Mouse (Mus musculus) forebrain, embryonic 15.5 days (tissue): Measurements from ENCODE around the gene Dact2. TPM values are rescaled to one million over a fixed set of nuclear protein-coding genes. Genes with fewer than 3 reads are reported as not detected.

Experiments
- ATAC-seq: fragments of 200-750 bp; cut with Nextera tagmentation; replicated peaks from 2 replicates; pipeline ENCODE4 v1.8.0; 2017; ENCODE audit warnings: mild to moderate bottlenecking, moderate TSS enrichment, moderate library complexity
- H3K27ac ChIP-seq: fragments of 300-500 bp; sonication (generic); replicated peaks from 2 replicates; pipeline ENCODE4 v1.5.1; 2015; ENCODE audit warnings: mild to moderate bottlenecking, inconsistent platforms
- H3K27me3 ChIP-seq: fragments of 300-500 bp; sonication (generic); 2 replicates; pipeline ENCODE4 v1.6.1; 2015; ENCODE audit warnings: inconsistent platforms
- H3K36me3 ChIP-seq: fragments of 300-500 bp; sonication (generic); 2 replicates; pipeline ENCODE4 v1.6.1; 2015; ENCODE audit warnings: mild to moderate bottlenecking, inconsistent platforms
- H3K4me1 ChIP-seq: fragments of 300-500 bp; sonication (generic); 2 replicates; pipeline ENCODE4 v1.6.1; 2015; ENCODE audit warnings: inconsistent platforms
- H3K4me2 ChIP-seq: fragments of 300-500 bp; sonication (generic); replicated peaks from 2 replicates; pipeline ENCODE4 v1.6.1; 2015; ENCODE audit warnings: mild to moderate bottlenecking, inconsistent platforms
- H3K4me3 ChIP-seq: fragments of 300-500 bp; sonication (generic); 2 replicates; pipeline ENCODE4 v1.5.1; 2015; ENCODE audit warnings: mild to moderate bottlenecking, inconsistent platforms
- H3K9ac ChIP-seq: fragments of 300-500 bp; sonication (generic); replicated peaks from 2 replicates; pipeline ENCODE4 v1.6.1; 2015; ENCODE audit warnings: mild to moderate bottlenecking, inconsistent platforms
- H3K9me3 ChIP-seq: fragments of 300-500 bp; sonication (generic); 2 replicates; pipeline ENCODE4 v1.6.1; 2016; ENCODE audit warnings: inconsistent platforms
- WGBS: fragments of 180-500 bp; shearing (Covaris S2); methylation state at CpG from one replicate; pipeline ENCODE4 v1.1.7; 2015; ENCODE audit warnings: mixed read lengths; 5-methylcytosine and 5-hydroxymethylcytosine counted together
- polyA plus RNA-seq: library from polyadenylated mRNA; unstranded; fragments of >200 nt; fragmentation: Nextera tagmentation; extraction: Ambion mirVana; gene quantifications from 2 replicates; pipeline ENCODE4 v1.2.1, GENCODE M21; 2015

Dact2 gene
- polyA plus RNA-seq, 1 experiment from 2014 or later, result 1.1 TPM

DNA sequence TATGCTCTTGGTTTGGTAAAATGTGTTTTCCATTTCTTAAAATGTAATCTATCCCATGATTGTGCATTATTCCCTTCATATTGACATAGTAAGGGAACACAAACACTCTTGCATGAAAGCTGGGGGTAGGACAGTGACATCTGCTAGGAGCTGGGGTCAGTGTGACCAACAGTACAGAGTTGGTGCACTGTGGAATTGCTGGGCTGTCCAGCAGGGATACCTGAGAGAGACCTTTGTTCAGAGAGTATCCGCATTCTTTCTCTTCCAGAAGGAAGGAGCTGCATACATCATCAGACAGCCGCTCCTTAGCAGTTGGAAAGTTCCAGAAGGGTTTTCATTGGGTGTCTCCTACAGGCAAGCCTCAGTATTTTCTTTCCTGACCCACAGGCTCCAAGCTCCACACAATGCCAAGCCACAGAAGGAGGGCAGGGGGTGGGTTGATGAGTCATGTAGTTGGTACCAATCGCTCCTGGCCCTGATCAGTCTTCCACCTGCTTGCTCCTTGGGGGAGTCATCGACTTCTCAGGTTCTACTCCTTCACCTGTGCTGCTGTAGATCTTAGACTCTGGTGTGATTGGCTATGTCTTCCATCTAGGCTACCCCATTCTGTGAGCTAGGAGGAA, 19.8 kb downstream of the Dact2 start:
- no peak for ATAC-seq
- Histone ChIP-seq H3K36me3 (no peaks in the 10 kb centered on the region), H3K4me2 (no peak overlapping the region), H3K4me3 (no peak overlapping the region), H3K9me3 (no peaks in the 10 kb centered on the region), H3K4me1 (no peaks in the 10 kb centered on the region), H3K27ac (no peak overlapping the region), H3K27me3 (no peaks in the 10 kb centered on the region), H3K9ac (no peak overlapping the region)
- 92% methylated on average over 4 of the region's 4 CpGs for WGBS

- no peak overlapping the region for H3K4me3 ChIP-seq
- no peak overlapping the region for H3K27ac ChIP-seq
- no peak overlapping the region for H3K4me2 ChIP-seq
- no peaks in the 10 kb centered on the region for H3K36me3 ChIP-seq
- H3K27me3 ChIP-seq, result no peaks in the 10 kb centered on the region
- 82% methylated on average over 4 of the region's 4 CpGs for WGBS
- ATAC-seq, result no peak
- H3K9me3 ChIP-seq, result no peaks in the 10 kb centered on the region
- no peaks in the 10 kb centered on the region for H3K4me1 ChIP-seq
- H3K9ac ChIP-seq, result no peak overlapping the region
Measured at GRCm38 (mm10) chr17:14183717-14184116, 20.4 kb downstream of the Dact2 start.

DNA sequence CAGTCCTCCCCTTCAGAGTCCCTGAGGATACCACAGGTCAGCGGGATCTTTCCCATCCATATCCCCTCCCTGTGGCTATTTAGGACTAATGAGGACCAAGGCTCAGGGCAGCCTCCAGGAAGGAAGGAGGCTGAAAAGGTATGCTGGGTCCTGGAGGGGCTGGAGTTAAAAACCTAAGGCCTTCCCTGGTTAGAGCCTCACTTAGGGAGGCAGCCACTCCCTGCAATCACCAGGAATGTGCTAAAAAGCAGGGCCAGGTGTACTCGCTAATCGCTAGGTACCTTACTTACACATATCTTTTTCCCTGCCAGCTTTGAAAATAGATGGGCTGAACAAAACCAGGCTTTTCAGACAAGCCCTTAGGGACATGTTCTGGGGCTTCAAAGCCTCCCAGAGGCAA, 21.2 kb downstream of the Dact2 start:
- no peak for ATAC-seq
- Histone ChIP-seq H3K4me1 (no peaks in the 10 kb centered on the region), H3K4me3 (no peak overlapping the region), H3K27me3 (no peaks in the 10 kb centered on the region), H3K9ac (no peak overlapping the region), H3K27ac (no peak overlapping the region), H3K4me2 (no peak overlapping the region), H3K36me3 (no peaks in the 10 kb centered on the region), H3K9me3 (no peaks in the 10 kb centered on the region)
- WGBS, result 81% methylated on average over 3 of the region's 3 CpGs

DNA sequence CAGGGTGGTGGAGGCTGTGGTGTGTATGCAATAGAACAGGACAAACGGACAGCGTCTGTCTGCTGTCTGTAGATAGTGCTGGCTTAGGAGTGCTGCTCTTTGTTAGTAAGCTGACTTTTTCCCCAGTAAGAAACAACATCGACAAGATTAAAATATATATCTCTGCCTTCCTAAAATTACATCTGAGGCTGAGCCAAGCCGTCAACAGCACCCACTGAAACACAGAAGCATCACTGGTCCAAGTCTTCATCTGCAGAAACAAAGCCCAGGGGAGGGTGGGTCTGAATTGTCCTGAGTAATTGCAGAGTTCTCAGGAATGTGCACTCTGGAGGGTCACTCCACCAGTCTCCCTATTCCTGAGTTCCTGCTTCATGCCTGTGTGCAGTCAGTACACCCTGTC, 25.2 kb downstream of the Dact2 start:
- Histone ChIP-seq H3K9me3 (no peaks in the 10 kb centered on the region), H3K36me3 (no peaks in the 10 kb centered on the region), H3K4me1 (no peaks in the 10 kb centered on the region), H3K9ac (no peak overlapping the region), H3K27me3 (no peaks in the 10 kb centered on the region), H3K4me2 (no peak overlapping the region), H3K4me3 (no peak overlapping the region), H3K27ac (no peak overlapping the region)
- 75% methylated on average over 4 of the region's 4 CpGs for WGBS
- ATAC-seq, result no peak

DNA sequence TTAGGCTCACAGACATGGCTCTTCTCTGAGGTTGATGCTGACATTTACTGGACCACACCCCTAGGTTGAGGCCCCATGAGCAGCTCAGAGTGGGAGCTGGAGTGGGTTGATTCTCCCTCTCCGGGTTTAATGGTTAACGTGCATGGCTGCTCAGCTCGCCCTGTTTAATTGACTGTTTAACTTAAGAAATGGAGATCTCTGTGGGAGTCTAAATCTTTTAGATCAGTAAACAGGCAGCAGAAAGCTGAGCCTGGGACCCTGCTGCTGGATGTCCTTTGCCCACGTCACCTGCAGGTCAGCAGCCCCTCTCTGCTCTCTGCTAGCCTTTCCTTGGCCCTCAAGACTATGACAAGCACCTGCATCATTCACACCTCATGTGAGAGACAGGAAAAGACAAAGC, 25.6 kb downstream of the Dact2 start:
- Histone ChIP-seq H3K9ac (no peak overlapping the region), H3K4me1 (no peaks in the 10 kb centered on the region), H3K9me3 (no peaks in the 10 kb centered on the region), H3K4me3 (no peak overlapping the region), H3K27me3 (no peaks in the 10 kb centered on the region), H3K4me2 (no peak overlapping the region), H3K27ac (no peak overlapping the region), H3K36me3 (no peaks in the 10 kb centered on the region)
- WGBS, result 17% methylated on average over 4 of the region's 4 CpGs
- no peak for ATAC-seq

DNA sequence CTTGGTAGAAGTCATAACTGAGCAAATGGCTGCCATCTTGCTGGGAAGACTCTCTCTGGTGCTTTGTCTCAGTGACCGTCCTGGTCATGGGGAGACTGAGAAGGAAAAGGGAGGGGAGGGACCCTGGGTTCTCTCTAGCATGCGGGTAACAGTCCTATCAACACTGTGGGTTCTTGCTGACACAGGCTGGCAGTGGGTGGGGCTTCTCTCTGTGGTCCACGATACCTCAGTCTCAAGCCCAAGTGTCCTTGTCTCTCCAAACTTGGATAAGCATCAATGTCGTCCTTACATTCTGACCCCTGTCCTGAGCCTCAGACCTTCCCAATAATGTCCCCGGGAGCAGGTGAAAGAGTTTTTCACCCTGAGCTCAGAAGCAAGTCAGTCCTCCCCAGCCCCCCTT, 26.1 kb downstream of the Dact2 start:
- Histone ChIP-seq H3K9me3 (no peaks in the 10 kb centered on the region), H3K4me1 (no peaks in the 10 kb centered on the region), H3K36me3 (no peaks in the 10 kb centered on the region), H3K4me2 (no peak overlapping the region), H3K27ac (no peak overlapping the region), H3K9ac (no peak overlapping the region), H3K27me3 (no peaks in the 10 kb centered on the region), H3K4me3 (no peak overlapping the region)
- 63% methylated on average over 5 of the region's 5 CpGs for WGBS
- no peak for ATAC-seq

DNA sequence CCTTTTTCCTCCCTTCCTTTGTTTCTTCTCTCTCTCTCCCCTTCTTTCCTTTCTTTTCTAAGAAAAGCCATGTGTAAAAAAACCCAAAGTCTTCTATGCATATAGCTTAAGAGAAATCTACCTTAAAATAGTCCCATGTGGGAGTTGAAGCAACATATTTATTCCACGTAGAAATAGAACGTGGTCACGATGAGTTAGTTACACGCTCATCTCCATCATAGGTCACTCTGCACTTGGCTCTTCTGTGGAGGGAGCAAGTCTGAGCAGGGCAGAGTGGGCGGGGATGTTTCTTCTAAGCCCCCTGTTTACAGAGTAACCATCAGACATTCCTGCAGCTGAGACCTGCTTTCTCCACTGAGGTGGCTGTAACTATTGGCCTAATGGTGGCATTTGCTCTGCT, 27.1 kb downstream of the Dact2 start:
- H3K9me3 ChIP-seq, result no peaks in the 10 kb centered on the region
- H3K27ac ChIP-seq, result no peak overlapping the region
- ATAC-seq, result no peak
- no peak overlapping the region for H3K4me2 ChIP-seq
- H3K27me3 ChIP-seq, result no peaks in the 10 kb centered on the region
- no peak overlapping the region for H3K4me3 ChIP-seq
- 78% methylated on average over 5 of the region's 5 CpGs for WGBS
- H3K4me1 ChIP-seq, result no peaks in the 10 kb centered on the region
- no peak overlapping the region for H3K9ac ChIP-seq
- H3K36me3 ChIP-seq, result no peaks in the 10 kb centered on the region

GRCm38 (mm10) chr17:14175704-14176103, 28.4 kb downstream of the Dact2 start:
- Histone ChIP-seq H3K36me3 (no peaks in the 10 kb centered on the region), H3K4me3 (no peak overlapping the region), H3K4me2 (no peak overlapping the region), H3K9me3 (no peaks in the 10 kb centered on the region), H3K27me3 (no peaks in the 10 kb centered on the region), H3K4me1 (no peaks in the 10 kb centered on the region), H3K27ac (no peak overlapping the region), H3K9ac (no peak overlapping the region)
- no peak; the same call in 1 of the 2 replicates for ATAC-seq
- WGBS, result 86% methylated on average over 5 of the region's 5 CpGs

GRCm38 (mm10) chr17:14175019-14175418, 29.1 kb downstream of the Dact2 start:
- Histone ChIP-seq H3K4me3 (no peak overlapping the region), H3K27ac (no peak overlapping the region), H3K4me2 (no peak overlapping the region), H3K9ac (no peak overlapping the region), H3K4me1 (no peaks in the 10 kb centered on the region), H3K9me3 (no peaks in the 10 kb centered on the region), H3K27me3 (no peaks in the 10 kb centered on the region), H3K36me3 (no peaks in the 10 kb centered on the region)
- 76% methylated on average over 4 of the region's 4 CpGs for WGBS
- ATAC-seq, result no peak

GRCm38 (mm10) chr17:14174401-14174800, 29.7 kb downstream of the Dact2 start:
- no peak overlapping the region for H3K4me2 ChIP-seq
- no peaks in the 10 kb centered on the region for H3K36me3 ChIP-seq
- ATAC-seq, result no peak
- no peak overlapping the region for H3K9ac ChIP-seq
- H3K4me3 ChIP-seq, result no peak overlapping the region
- no peaks in the 10 kb centered on the region for H3K9me3 ChIP-seq
- no peak overlapping the region for H3K27ac ChIP-seq
- 76% methylated on average over 3 of the region's 3 CpGs for WGBS
- no peaks in the 10 kb centered on the region for H3K4me1 ChIP-seq
- no peaks in the 10 kb centered on the region for H3K27me3 ChIP-seq

- Histone ChIP-seq H3K36me3 (no peaks in the 10 kb centered on the region), H3K4me3 (no peak overlapping the region), H3K9me3 (no peaks in the 10 kb centered on the region), H3K27ac (no peak overlapping the region), H3K27me3 (no peaks in the 10 kb centered on the region), H3K4me1 (no peaks in the 10 kb centered on the region), H3K4me2 (no peak overlapping the region), H3K9ac (no peak overlapping the region)
- 56% methylated on average over 1 of the region's 1 CpGs for WGBS
- no peak for ATAC-seq
Measured at GRCm38 (mm10) chr17:14173459-14173858, 30.6 kb downstream of the Dact2 start.

DNA sequence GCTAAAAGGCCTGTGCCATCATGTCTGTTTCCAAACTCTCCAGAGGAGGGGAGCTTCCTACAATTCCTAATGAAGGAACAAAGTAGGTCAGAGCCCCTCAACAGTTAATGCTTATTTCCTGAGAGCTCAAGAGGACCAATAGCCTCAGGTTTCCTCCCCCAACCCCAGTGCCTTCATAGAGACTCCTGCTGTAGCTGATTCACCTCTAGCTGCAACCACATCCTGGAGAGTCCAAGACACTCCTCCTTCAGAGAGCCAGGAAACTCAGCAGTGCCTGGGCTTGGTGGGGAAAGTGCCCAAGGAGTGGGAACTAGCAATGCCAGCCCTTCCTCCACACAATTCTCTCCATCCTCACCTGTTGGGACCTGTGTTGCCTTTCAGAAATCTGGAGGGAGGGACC, 31.4 kb downstream of the Dact2 start:
- no peak overlapping the region for H3K27ac ChIP-seq
- no peak overlapping the region for H3K4me2 ChIP-seq
- no peaks in the 10 kb centered on the region for H3K36me3 ChIP-seq
- ATAC-seq, result no peak
- no peaks in the 10 kb centered on the region for H3K4me1 ChIP-seq
- H3K4me3 ChIP-seq, result no peak overlapping the region
- no peak overlapping the region for H3K9ac ChIP-seq
- no peaks in the 10 kb centered on the region for H3K27me3 ChIP-seq
- H3K9me3 ChIP-seq, result no peaks in the 10 kb centered on the region

GRCm38 (mm10) chr17:14172184-14172583, 31.9 kb downstream of the Dact2 start:
- H3K4me1 ChIP-seq, result 0 out of 2 replicates have a peak, but pooled peaks cover 5% of the 10 kb centered on the region
- no peak overlapping the region for H3K9ac ChIP-seq
- no peaks in the 10 kb centered on the region for H3K27me3 ChIP-seq
- H3K4me2 ChIP-seq, result no peak overlapping the region
- 59% methylated on average over 3 of the region's 3 CpGs for WGBS
- H3K9me3 ChIP-seq, result no peaks in the 10 kb centered on the region
- H3K36me3 ChIP-seq, result no peaks in the 10 kb centered on the region
- no peak overlapping the region for H3K4me3 ChIP-seq
- no peak overlapping the region for H3K27ac ChIP-seq
- no peak for ATAC-seq
